Mouse (Mus musculus) adrenal gland, adult 18-20 months (tissue): ENCODE results near the gene Arhgap9. TPM values are rescaled to one million over a fixed set of nuclear protein-coding genes. Genes with fewer than 3 reads are reported as not detected.

Experiments used
- DNase-seq, 2 experiments: peaks; one replicate each; pipeline ENCODE4 v3.0.0; 2021 to 2022; ENCODE audit warnings: low spot score in 2 of 2
- total RNA-seq, 2 experiments: library from RNA; stranded (reverse); gene quantifications; 1 replicate in 1 of 2; 2 replicates in 1 of 2; pipeline ENCODE4 v1.2.3; 2021

The Arhgap9 gene
- total RNA-seq, 2 experiments from 2014 or later = 1.7 to 2.9 TPM

- no peak for DNase-seq
Observed at GRCm38 (mm10) chr10:127322178-127322577, 414 bp downstream of the Arhgap9 start.

GRCm38 (mm10) chr10:127322669-127323068, 905 bp downstream of the Arhgap9 start:
- no peak for DNase-seq

- no peak for DNase-seq
Observed at GRCm38 (mm10) chr10:127323131-127323855, 1.5 kb downstream of the Arhgap9 start.

- no peak for DNase-seq
Observed at GRCm38 (mm10) chr10:127324495-127324894, 2.7 kb downstream of the Arhgap9 start.

GRCm38 (mm10) chr10:127325454-127326016, 3.8 kb downstream of the Arhgap9 start:
- no peak for DNase-seq

- DNase-seq = peak in 1 of 2 experiments; percentile 23
Observed at GRCm38 (mm10) chr10:127326017-127326801, 4.4 kb downstream of the Arhgap9 start.

GRCm38 (mm10) chr10:127326828-127327227, 5.1 kb downstream of the Arhgap9 start:
- peak in 1 of 2 experiments; percentile 29 for DNase-seq

- no peak for DNase-seq
Observed at GRCm38 (mm10) chr10:127327461-127328145, 5.8 kb downstream of the Arhgap9 start.

GRCm38 (mm10) chr10:127330212-127330611, 8.4 kb downstream of the Arhgap9 start:
- no peak for DNase-seq

GRCm38 (mm10) chr10:127332211-127332874, 10.6 kb downstream of the Arhgap9 start:
- no peak for DNase-seq

GRCm38 (mm10) chr10:127333152-127333551, 11.4 kb downstream of the Arhgap9 start:
- DNase-seq = no peak

GRCm38 (mm10) chr10:127335271-127335670, 13.5 kb downstream of the Arhgap9 start:
- no peak for DNase-seq

- DNase-seq = no peak
Observed at GRCm38 (mm10) chr10:127336952-127337351, 15.2 kb downstream of the Arhgap9 start.

GRCm38 (mm10) chr10:127337536-127338099, 15.9 kb downstream of the Arhgap9 start:
- no peak for DNase-seq

GRCm38 (mm10) chr10:127338930-127339682, 17.3 kb downstream of the Arhgap9 start:
- peak; percentile 76 to 80 for DNase-seq

- peak in 1 of 2 experiments; percentile 24 for DNase-seq
Observed at GRCm38 (mm10) chr10:127339683-127340576, 18.2 kb downstream of the Arhgap9 start.

- no peak for DNase-seq
Observed at GRCm38 (mm10) chr10:127340577-127341359, 19.0 kb downstream of the Arhgap9 start.

- DNase-seq = no peak
Observed at GRCm38 (mm10) chr10:127341360-127341690, 19.6 kb downstream of the Arhgap9 start.
